Mouse (Mus musculus) spleen, adult 2 months (tissue): Measurements from ENCODE around the gene Cst8. TPM values are rescaled to one million over a fixed set of nuclear protein-coding genes. Genes with fewer than 3 reads are reported as not detected.
"Not testable (repeated sequence)": the region's sequence is repeated elsewhere in the genome, so short reads cannot be mapped to it uniquely, and the experiment has no call there.

Experiments used
- DNase-seq, 2 experiments: peaks; one replicate each; pipeline versions ENCODE4 v3.0.0 to v3.0.0-alpha.2; 2012 to 2021; ENCODE audit warnings: low spot score in 2 of 2, low read depth in 1 of 2
- H3K27ac ChIP-seq: fragments of 200-500 bp; 2 replicates; pipeline ENCODE4 v1.5.1; 2012; ENCODE audit warnings: low read length, inconsistent platforms; ENCODE audit not compliant: insufficient read depth
- H3K27me3 ChIP-seq: fragments of 200-500 bp; 2 replicates; pipeline ENCODE4 v1.6.1; 2012; ENCODE audit warnings: mild to moderate bottlenecking, moderate library complexity, low read length, inconsistent platforms; ENCODE audit not compliant: control insufficient read depth, insufficient read depth
- H3K36me3 ChIP-seq: fragments of 200-500 bp; 2 replicates; pipeline ENCODE4 v1.6.1; 2012; ENCODE audit warnings: mild to moderate bottlenecking, low read length, inconsistent platforms; ENCODE audit not compliant: control insufficient read depth, insufficient read depth
- H3K4me1 ChIP-seq: fragments of 200-500 bp; 2 replicates; pipeline ENCODE4 v1.6.1; 2011; ENCODE audit warnings: inconsistent platforms; ENCODE audit not compliant: control insufficient read depth, insufficient read depth, insufficient read length
- H3K4me3 ChIP-seq: fragments of 200-500 bp; 2 replicates; pipeline ENCODE4 v1.5.1; 2011; ENCODE audit warnings: mild to moderate bottlenecking, inconsistent platforms; ENCODE audit not compliant: insufficient read depth, insufficient read length; ENCODE audit errors: extremely low read depth
- CTCF ChIP-seq: fragments of 200-500 bp; IDR thresholded peaks from 2 replicates; pipeline ENCODE4 v1.5.1; 2011; ENCODE audit warnings: mild to moderate bottlenecking, inconsistent platforms; ENCODE audit not compliant: insufficient read depth, insufficient read length, insufficient replicate concordance; ENCODE audit errors: extremely low read depth
- POLR2A ChIP-seq: fragments of 200-500 bp; IDR thresholded peaks from 2 replicates; pipeline ENCODE4 v1.6.1; 2011; ENCODE audit warnings: low read depth, low read length, inconsistent platforms
- WGBS: fragments of 180-500 bp; shearing (Covaris S2); methylation state at CpG from one replicate; pipeline ENCODE4 v1.1.7; 2018; 5-methylcytosine and 5-hydroxymethylcytosine counted together
- polyA plus RNA-seq: library from polyadenylated mRNA; depleted of rRNA; stranded (reverse); fragments of >200 nt; gene quantifications from 2 replicates; pipeline ENCODE4 v1.2.3, GENCODE M21; 2012; rRNA removed

The Cst8 gene
- polyA plus RNA-seq, result not detected in 2 replicates

- H3K4me3 ChIP-seq, result no peak within 1 kb of the TSS
- H3K27ac ChIP-seq, result no peak within 1 kb of the TSS
- no peak for DNase-seq
- 70% methylated on average over 1 of the region's 1 CpGs for WGBS
- no peaks in the 10 kb centered on the region for H3K4me1 ChIP-seq
- H3K27me3 ChIP-seq, result no peaks in the 10 kb centered on the region
- no peaks in the 10 kb centered on the region for H3K36me3 ChIP-seq
- TF ChIP-seq CTCF (no peak), POLR2A (no peak)
Measured at GRCm38 (mm10) chr2:148798485-148798884, at the start of gene Cst8. Gene Cst8 (plus strand): TSS chr2:148798785.

DNA sequence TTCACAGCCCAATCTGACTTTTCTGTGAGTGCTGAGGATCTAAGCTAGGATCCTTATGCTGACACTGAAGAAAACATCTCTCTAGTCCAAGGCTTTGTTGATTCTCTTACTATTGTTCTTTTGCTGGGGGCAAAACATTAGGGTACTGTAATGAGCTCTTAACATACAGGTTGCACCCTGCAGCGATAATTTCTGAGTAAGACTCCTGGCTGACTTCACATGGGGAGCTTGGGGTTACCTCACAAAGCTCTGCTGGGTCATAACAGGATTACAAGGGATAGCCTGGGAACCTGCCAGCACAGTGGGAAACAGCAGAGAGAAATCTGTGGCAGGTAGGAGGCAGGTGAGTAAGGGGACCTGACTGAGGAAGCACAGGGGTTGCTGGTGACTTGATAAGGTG lies 48.5 kb upstream of the Cst8 start, which contains the start of gene Cstl1:
Gene Cstl1 (plus strand): TSS at position 301 of the 400 bp plus-strand sequence.
- H3K4me3 ChIP-seq, result no peak within 1 kb of the TSS
- H3K36me3 ChIP-seq, result no peaks in the 10 kb centered on the region
- DNase-seq, result no peak
- H3K27me3 ChIP-seq, result no peaks in the 10 kb centered on the region
- H3K4me1 ChIP-seq, result no peaks in the 10 kb centered on the region
- TF ChIP-seq POLR2A, result no peak
- no peak for TF ChIP-seq CTCF
- 88% methylated on average over 1 of the region's 1 CpGs for WGBS
- no peak within 1 kb of the TSS for H3K27ac ChIP-seq

DNA sequence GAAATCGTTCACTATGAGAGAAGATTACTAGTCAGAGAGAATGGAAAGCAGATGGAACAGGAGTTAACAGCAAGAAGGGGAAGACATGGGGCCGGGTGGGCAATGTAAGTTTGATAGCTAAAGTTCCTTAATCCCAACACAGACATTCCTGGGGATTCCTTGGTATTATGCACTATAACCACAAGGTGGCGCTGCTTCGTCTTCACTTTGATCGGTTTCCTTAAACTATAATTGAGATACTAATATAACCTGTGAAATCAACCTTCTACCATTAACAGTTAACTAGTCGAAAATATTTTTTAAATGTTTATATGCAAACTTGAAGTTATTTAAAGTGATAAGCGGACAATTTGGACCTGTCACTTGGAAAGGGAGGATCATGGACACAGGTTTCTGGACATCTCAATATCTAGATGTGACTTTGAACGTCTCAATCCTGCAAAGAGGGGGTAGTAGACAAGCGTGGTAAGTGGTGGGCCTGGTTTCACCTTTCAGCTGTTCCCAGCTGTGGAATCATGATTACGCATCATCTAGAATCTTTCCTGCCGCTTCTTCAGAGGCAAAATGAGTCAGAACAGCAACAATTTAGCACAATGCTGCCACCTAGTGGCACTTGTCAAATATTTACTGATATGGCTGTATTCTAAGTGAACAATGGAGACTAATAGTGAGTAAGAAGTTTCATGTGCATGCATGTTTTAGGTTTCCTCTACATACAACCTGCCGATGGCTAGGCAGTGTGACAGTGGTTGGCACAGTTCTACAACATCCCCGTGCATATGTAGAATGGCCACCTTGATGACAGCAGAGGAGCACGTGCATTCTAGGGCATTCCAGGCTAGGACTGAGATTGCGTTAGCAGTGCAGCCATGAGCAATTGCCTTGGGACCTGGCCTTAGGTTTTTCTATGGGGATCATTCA lies 46.4 kb upstream of the Cst8 start:
- H3K27ac ChIP-seq, result no peak overlapping the region
- H3K4me3 ChIP-seq, result no peak overlapping the region
- 17% methylated on average over 15 of the region's 15 CpGs for WGBS
- TF ChIP-seq CTCF, result no peak
- TF ChIP-seq POLR2A, result no peak
- no peaks in the 10 kb centered on the region for H3K27me3 ChIP-seq
- no peaks in the 10 kb centered on the region for H3K4me1 ChIP-seq
- H3K36me3 ChIP-seq, result no peaks in the 10 kb centered on the region
- peak; percentile 55 to 61 for DNase-seq

GRCm38 (mm10) chr2:148754310-148754846 lies 44.2 kb upstream of the Cst8 start:
- TF ChIP-seq CTCF (no peak), POLR2A (no peak)
- Histone ChIP-seq H3K27ac (no peak overlapping the region), H3K27me3 (no peaks in the 10 kb centered on the region), H3K36me3 (no peaks in the 10 kb centered on the region), H3K4me1 (no peaks in the 10 kb centered on the region), H3K4me3 (no peak overlapping the region)
- no peak for DNase-seq
- 3% methylated on average over 1 of the region's 1 CpGs for WGBS

DNA sequence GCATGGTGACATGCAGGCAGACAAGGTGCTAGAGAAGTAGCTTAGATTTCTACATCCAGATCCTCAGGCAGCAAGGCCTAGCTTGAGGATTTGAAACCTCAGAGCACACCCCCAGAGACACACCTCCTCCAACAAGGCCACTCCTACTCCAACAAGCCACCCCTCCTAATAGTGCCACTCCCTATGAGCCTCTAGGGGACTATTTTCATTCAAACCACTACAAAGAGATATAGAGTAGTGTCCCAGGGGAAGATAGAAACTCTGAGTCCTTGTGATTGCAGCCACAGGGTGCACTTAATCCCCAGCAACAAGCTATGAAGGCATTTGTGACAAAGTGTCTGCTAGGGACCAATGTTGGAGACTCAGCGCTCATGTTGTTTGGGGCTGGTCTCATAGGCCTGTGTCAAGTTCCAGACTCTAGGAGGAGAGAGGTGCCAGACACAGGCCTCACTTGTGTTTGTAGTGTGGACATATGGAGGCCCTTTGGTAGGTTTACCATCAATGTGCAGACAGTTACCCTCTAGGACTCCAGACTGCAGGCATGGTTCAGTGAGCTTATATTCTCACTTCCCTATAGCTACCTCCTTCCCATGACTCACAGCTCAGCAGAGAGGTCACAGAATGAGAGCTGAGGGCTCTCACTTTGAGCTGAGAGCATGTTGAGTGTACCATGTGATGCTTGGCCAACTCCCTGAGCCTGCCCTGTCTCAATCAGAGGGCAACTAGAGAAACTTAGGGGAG lies 34.8 kb upstream of the Cst8 start:
- DNase-seq, result peak; percentile 47 to 55
- Histone ChIP-seq H3K4me1 (peaks cover 4% of the 10 kb centered on the region; the same call in 1 of the 2 replicates), H3K36me3 (no peaks in the 10 kb centered on the region), H3K4me3 (no peak overlapping the region), H3K27me3 (no peaks in the 10 kb centered on the region), H3K27ac (peak overlapping the region; percentile 56)
- TF ChIP-seq CTCF (no peak), POLR2A (no peak)
- WGBS, result 90% methylated on average over 1 of the region's 1 CpGs

GRCm38 (mm10) chr2:148771397-148771796 lies 27.2 kb upstream of the Cst8 start, which contains the start of gene Cst11:
Gene Cst11 (minus strand): TSS chr2:148771497.
- not testable (repeated sequence) for H3K27ac ChIP-seq, H3K36me3 ChIP-seq, H3K27me3 ChIP-seq, DNase-seq, H3K4me3 ChIP-seq, H3K4me1 ChIP-seq
- 87% methylated on average over 4 of the region's 4 CpGs for WGBS
